Mouse (Mus musculus) ovary, postnatal 10 days (tissue): ENCODE results near the gene Ccser2.
A peak's percentile ranks its signal among the peaks of the same experiment; 100 is the strongest.

ENCODE experiments used
- DNase-seq: peaks from one replicate; pipeline ENCODE4 v3.0.0; 2022; ENCODE audit warnings: low spot score

Gene Ccser2

DNA sequence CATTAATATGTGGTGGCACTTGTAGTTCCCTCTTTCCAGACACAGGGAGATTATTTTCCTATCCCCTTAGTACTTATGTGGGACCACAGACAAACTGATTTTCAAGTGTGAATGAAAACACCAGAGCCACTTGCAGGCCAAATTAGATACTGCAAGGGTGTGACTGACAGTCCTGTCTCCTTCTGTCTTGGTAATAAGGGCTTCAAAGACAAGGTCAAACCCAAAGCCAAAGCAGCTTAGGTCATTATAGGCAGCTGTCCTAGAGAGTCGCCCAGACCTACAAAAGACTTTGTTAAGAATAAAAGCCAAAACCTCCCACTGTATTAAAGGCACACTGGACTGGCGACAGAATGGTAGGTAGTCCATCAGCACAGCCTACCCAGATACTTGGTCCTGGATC, 30.6 kb downstream of the Ccser2 start:
- DNase-seq = no peak

DNA sequence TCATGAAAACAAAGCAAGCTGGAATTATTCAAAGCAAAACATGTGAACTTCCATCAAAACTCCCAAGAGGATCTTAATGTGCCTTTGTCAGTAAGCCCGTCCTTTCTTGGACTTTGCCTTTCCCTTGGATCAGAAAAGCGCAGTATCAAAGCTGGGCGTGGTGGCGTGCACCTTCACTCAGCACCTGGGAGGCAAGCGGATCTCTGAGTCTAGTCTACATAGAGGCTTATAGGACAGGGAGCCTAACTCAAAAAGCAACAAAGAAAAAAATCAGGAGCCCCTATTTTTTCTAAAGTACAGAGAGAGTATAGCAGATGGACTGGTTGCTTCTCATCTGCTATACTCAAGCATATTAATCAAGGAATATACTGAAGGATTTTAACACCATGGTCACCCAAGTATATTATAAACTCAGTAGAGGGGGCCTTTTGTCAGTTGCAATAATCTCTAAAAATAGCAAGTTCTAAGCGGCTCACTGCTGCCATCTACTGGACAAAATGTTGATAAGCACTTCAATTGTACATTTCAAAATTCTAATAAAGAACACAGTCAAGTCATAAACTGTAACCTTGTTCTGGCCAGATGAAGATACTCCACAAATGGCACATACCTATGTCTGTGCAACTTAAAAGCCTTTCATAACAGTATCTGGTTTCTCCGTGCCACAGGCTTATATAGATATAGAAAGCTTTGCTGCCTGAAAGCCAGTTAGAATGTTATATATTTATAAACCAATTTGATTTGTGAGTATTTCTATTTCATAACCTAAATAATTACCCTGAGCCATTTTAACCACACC, 31.3 kb downstream of the Ccser2 start:
- DNase-seq = no peak

DNA sequence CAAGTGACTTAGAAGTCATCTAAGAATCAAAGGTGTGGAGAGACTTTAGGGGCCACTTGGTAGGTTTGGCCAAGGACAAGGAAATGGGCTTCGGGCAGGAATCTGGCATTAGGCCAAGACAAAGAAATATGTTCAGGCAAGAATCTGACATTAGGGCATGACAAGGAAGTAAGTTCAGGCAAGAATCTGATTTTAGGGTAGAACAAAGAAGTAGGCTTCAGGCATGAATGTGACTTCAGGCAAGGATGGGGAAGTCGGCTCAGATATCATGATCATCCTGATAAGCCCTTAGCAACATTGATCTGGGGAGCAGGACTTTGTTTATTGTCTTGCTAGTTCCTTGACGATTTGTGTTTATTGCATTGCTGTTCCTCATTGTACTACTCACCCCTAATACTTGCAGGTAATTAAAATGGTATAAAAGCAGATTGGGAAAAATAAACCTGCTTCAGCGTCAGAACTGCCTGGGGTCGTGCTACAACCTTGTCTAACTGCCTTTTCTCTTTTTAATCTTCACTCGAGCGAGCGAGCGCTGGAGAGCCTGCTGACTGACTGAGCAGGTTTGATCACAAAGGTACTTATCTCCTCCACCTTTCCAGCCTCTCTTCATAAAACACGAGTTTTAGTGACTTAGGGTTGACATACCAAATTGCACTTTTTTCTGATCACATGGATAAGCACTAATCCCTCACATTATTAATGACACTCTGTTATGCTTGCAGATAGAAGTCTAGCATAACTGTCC, 35.8 kb downstream of the Ccser2 start:
- no peak for DNase-seq

DNA sequence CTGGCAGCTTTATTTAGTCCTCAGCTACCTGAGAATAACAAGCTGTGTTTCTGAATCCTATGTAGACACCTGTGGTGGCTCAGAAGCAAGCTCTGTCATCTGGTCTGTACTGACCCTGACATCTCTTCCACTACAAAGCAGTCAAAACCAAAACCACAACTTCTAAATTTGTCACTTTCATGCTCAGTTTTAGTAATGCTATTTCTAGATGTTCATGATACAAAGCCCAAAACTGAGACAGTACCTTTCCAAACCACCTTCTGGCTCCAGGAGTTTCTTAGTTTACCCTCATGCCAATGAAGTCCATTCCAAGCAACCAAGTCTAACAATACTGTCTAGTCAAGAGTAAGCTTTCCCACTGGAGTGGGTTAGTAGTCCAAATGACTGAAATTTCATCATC, 36.5 kb downstream of the Ccser2 start:
- no peak for DNase-seq

DNA sequence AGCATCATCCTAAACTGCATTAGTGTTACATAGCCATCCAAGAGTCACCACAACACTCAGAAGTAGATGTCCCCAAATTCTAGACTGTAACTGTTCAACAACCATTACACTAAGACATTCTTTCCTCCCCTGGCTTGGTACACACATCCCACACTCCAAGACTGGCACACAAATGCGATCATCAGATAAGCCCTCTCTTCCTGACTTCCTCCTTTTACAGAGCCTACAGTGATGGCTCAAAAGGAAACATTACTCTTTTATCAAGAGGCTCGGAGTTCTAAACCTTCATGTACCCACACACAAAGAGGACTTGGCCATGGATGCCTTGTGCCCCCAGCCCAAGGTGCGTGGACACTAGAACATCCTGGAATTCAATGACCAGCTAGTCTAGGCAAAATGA, 45.2 kb downstream of the Ccser2 start:
- DNase-seq = no peak

DNA sequence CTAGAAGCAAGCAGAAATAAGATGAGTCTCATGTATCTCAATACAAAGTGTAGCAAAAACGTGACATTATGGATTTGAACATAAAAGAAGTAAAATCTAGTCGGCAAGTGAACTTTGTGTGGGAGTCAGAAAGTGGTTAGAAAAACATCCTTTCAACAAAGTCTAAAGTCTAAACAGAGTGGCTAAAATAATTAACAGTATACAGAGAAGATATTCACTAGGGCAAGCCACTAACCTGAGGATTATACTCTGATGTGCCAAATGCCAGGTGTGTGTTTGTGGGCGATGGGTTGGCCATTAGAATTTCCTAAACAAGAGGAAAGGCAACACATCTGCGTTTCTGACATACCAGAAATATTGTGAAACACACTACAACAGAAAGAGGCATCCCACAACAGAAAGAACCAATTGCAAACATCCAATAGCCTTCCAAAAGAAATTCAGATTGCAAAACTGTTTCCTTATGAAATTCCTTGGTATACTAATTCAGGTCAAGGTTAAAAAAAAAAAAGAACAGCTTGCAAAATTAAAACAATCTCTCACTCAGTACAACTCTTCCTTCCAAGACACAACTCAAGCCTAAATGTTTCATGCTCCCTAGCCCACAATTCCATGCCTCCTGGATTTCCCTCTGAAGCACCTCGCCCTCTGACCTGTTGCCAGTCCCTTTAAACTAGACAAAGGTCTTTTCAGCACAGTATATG, 47.1 kb downstream of the Ccser2 start:
- DNase-seq = no peak

DNA sequence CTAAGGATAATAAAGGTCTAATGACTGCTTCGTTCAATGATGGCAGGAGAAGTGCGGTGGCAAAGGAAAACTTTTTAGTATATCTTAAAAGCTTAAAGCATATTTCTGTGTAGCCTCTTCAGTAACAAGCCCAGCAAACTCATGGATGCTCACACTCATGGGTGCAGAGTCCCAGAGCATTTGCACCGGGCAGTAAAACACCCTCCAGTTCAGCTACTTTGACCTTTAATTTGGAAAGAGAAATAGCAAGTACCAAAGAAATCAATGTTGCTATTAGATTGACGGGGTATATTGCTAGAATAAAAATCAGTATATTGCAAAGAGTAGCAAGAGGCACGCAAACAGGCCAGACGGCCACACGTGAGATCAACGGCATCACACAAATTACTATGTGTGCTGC, 48.7 kb downstream of the Ccser2 start:
- no peak for DNase-seq

DNA sequence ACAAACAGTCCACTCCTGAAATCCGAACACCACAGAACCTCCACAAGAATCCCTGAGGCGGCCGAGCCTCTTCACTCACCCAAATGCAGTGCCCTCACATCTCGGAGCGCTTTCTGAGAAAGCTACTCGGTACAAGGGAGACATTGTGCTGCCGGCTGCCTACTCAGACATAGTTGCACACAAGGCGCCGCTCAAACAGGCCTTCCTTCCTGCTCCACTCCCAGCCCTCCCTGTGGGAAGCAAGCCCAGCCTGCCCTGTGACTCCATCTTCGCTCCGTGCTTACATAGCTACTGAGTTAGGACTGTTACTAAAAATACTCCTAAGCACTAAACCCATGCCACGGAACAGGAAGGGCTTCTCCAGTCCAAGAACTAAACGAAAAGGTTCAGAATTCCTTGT, 49.4 kb downstream of the Ccser2 start:
- DNase-seq = peak; percentile 53

DNA sequence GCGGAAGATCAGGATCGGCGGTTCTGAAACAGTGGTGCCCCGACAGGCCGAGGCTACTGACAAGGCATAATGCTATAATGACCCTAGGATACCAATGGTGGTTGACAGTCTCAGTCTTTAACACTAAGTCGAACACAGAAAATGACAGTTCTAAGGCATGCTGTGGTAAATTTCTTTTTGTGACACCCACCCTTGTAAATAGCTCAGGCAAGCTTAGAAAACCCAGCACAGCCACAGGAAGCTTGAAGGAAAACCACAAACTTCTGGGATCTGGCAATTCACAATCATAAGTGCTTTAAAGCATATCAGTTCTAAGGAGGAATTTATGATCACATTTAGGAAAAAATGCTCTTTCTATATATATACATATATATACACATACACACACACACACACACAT, 53.4 kb downstream of the Ccser2 start:
- DNase-seq = no peak

DNA sequence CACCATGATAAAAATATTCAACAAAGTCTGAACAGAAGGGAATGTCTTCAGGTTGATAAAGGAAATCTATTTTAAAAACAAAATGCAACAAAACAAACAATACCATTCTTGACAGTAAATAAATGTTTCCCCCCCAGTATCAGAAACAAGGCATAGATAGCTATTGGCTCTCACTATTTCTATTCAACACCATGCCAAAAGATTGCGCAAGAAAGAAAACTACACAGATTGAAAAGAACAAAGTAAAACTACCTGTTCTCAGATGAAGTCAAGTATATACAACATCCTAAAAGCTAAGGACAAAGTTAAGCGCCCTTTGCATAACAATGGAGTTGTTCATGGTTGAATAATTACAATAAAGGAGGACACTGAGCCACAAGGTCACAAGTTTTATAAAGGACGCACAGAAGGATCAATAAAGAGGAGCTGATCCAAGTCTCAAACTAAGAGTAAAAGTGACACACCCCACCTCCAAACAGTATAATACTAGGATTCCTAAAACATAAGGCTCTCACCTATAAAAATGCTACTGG, 54.0 kb downstream of the Ccser2 start:
- DNase-seq = no peak

DNA sequence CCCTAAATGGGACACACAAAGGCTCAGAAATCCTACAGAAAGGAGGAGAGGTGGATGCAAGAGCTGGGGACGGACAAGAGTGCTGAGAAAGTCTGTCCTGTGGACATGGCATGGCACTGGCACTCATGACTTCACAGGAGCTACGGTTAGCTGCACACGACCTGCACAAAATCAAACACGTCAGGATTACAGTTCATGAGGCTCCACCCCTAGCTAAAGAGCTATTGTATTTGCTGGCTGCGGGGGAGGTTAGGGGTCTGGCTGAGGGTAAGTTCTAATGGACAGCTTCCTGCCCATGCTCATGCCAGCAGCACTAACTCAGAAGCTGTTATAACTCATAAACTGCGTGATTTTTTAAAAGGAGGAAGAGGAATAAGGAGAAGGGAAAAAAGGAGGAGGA, 56.8 kb downstream of the Ccser2 start:
- DNase-seq = no peak

DNA sequence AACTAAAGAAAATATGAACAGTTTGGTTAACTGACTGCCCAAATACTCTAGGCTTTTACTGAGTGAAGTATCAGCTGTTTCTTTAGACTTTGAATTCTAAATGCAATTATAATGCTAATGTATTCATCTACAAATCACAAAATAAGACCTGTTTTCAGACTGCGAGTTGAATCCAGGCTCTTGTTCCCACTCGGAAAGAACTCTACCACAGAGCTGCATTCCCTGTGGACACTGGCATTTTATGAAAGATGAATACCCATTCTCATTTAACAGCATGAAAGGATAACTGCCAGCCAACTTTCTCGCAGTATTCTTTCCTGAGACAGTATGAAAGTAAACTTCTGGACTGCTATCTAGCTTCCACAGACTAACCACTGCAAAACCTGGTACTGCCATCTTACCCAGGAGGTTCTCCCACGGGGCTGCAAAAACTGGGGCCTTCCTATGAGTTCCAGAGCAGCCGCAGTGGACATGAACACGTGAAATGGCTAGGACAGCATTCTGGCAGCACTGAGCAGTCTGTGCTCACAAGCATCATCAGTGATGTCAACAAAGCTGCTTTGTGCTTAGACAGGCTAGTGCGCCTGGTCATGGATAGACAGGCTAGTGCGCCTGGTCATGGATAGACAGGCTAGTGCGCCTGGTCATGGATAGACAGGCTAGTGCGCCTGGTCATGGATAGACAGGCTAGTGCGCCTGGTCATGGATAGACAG, 62.6 kb downstream of the Ccser2 start:
- DNase-seq = no peak

DNA sequence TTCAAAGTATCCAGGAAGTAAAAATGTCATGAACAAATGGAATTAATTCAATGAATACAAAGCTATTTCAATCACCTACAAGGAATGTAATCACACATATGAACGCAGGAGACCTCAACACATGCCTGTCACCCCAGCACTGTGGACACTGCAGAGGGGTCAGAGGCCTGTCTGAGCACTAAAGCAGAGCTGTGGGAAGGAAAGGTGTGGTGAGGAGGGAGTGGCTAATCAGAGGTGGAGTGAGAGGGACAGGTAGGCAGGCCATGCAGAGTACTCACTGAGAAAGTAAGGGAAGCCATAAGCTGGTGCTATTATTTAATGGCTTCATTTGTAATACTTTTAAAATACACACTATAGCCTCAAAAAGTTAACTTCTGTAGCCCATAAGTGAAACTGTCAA, 64.4 kb downstream of the Ccser2 start:
- DNase-seq = no peak

DNA sequence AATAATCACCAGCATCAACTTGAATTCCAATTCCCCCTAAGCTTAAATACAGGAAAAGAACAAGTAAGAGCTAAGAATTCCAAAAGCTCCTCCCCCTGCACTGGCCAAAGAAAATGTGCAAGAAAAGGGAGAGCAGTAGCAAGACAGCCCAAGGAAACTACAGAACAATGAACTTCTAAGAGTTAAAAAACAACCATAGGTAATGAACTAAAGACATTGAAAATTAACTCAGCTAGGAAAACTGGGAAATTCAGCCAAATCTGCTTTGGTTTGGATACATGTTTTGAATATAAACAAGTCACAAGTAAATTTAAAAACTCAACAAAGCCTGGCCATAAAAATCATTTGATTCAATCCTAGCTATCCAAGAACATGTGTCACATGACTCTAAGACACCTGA, 67.7 kb downstream of the Ccser2 start:
- no peak for DNase-seq

DNA sequence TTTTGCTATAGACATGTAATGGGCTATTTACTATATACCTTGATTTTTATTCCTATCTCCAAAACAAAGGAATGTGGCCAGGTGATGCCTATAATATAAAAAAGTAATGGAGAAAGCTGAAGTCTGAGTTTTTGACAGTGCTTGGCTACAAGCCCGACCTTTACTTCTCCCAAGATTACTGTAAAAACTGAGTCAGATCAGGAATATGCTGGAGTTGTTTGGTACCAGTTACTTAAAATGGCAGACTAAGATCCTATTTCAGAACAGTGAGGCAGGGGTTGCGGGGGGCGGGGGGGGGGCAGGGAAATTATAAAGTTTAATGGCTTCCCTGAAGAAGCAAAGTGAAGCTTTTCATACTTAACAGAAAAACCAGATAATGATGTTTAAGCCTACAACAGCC, 73.9 kb downstream of the Ccser2 start:
- no peak for DNase-seq

DNA sequence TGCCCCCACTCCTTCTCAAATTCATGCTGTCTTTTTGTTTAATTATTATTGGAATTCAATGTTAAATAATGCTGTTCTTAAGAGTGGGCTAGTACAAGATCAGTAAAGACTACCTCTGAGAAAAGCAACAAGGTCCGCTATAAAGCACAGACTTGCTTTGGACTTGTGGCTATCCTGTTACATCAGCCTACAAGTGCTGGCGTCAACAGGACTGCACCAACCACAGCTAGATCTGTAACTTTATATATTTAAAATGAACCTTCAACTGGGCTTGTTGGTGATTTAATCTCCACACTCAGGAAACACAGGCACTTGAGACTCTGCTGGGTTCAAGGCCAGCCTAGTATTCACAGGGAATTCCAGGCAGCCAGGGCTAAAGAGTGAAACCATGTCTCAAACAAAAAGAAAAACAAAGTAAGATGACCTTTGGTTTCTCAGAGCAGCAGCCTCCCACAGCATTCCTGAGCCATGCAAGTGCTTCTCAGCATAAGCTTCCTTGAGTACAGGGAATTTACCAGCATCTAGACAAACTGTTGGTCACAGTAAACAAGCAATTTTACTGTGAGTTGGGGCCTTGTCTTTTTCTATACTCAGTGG, 75.7 kb downstream of the Ccser2 start:
- no peak for DNase-seq

DNA sequence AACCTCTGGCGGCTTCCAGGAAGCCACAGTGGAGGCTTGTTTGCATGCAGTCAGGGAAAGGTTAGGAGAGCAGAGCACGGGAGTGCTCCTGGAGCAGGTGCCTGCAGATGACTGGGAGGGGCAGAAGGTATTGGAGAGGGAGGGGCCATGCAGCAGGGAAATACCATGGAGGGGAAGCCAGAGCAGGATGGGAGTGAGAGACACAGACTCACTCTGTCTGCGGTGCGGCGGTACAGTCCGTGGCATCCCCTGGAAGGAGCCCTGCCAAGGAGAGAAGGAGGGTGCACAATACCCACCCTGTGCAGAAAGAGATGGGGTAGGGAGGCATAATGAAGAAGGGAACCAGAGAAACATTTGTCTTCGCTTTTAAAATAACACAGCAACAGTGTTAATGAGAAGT, 78.4 kb downstream of the Ccser2 start:
- DNase-seq = no peak

DNA sequence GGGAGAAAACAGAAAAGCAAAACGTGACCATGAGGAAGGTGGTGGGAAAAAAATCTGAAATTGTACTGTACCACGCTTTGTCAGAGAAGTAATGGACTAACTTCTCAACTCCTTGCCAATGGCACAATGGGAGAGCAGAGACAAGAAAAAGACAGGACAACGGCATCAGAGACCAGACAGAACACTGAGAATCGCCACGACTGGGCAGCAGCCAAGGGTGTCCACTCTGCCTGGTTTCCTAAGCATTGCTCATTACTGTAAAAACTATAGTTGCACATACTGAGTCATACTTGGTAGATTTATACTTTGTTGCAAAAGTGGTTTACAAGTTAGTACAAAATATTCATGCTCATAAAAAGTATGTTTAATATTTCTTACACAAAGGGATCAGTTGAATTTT, 82.9 kb downstream of the Ccser2 start:
- no peak for DNase-seq

DNA sequence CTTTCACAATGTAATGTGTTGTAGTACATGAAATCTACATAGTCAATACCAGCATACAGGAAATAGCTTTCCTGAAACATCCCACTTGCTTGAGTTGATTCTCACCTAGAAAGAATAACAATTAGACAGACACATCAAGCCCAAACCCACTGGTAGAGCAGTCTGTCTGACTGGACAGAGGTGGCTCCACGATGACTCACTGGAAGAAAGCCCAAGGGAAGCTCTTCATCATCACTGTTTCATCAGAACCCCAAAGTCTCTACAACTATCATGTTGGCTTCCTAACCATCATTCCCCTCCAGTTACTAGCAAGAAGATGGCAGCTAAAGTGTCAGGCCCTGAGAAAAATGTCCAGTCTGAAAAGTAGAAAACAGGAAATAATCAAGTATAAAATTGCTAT, 83.5 kb downstream of the Ccser2 start:
- DNase-seq = no peak

DNA sequence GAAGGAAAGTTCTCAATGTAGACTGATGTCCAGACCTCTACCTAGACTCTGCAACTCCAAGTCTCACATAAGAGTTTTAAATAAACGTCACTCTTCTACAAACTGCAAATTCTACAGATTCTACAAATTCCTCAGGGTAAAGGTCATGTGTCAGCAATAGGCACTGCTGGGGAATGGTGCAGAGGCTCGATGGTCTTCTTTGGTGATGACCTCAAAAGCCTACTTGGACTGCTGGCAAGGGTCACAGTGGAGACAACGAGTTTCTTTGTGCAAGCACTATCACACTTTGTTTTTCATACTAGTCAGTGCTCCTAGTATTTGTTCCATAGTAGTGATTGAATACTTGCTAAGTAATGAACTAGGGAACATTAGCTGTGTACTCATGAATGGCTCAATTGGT, 85.0 kb downstream of the Ccser2 start:
- DNase-seq = no peak

DNA sequence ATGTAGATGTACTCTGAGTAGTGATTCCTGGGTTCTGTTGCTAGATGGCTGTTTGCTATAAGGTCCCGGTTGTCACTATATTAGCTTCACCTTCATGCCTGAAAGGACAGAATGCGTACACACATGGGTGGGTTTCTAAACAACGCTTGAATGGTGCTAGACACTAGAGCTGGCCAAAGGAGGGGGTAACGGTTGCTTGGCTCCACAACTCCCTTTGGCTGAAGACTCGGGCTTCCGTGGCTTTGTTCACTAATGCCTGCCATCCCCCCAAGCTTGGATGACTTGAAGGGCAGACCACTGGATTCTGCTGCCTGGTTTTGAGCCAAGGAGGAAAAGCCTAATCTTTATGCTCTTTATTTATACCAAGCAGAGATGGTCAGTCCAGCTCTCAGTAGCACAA, 98.3 kb downstream of the Ccser2 start:
- DNase-seq = no peak
